In genomic region chr19:4282898-4283553, GRCm38 (mm10) we compare ENCODE assay signal across 8 mouse cellular contexts. TPM values are rescaled to one million over a fixed set of nuclear protein-coding genes. Genes with fewer than 3 reads are reported as not detected.
DNase-seq lines count a peak whose midpoint lies in the region; ATAC-seq and TF ChIP-seq lines count a peak whose summit lies in the region.

TSS of gene Ankrd13d (minus strand) at chr19:4283137.

- H3K4me2 ChIP-seq in heart, embryonic 12.5 days: peak within 1 kb of the TSS; percentile 83
- peak within 1 kb of the TSS; percentile 82 for H3K4me2 ChIP-seq in kidney, postnatal 0 days (ENCODE audit: low read length)

- ATAC-seq in CD4-positive, CD25-positive, alpha-beta regulatory T cell, adult 4 months: peak; percentile 88
- ATAC-seq in erythroid progenitor cell, adult 5-6 weeks (replicated peaks; ENCODE audit: low FRiP score, poor library complexity, severe bottlenecking): peak; percentile 74
- peak; percentile 91 for ATAC-seq in heart, embryonic 12.5 days (ENCODE audit: insufficient number of reproducible peaks, low FRiP score)
- peak; percentile 92 for ATAC-seq in kidney, postnatal 0 days (replicated peaks; ENCODE audit: low FRiP score, low read depth)
- ATAC-seq in monocyte, adult 5-6 weeks (replicated peaks; ENCODE audit: insufficient number of reproducible peaks, low FRiP score, low TSS enrichment, poor library complexity, severe bottlenecking): peak; percentile 90

- peaks cover 28% of the 10 kb centered on the region for H3K36me3 ChIP-seq in heart, embryonic 12.5 days
- H3K36me3 ChIP-seq in kidney, postnatal 0 days (ENCODE audit: insufficient read depth, low read length): peaks cover 26% of the 10 kb centered on the region
- peaks cover 3% of the 10 kb centered on the region; the same call in 1 of the 2 replicates for H3K36me3 ChIP-seq in liver, adult 2 months (ENCODE audit: control insufficient read depth, insufficient read depth, low read length)

- no peaks in the 10 kb centered on the region; the same call in 1 of the 2 replicates for H3K9me3 ChIP-seq in heart, embryonic 12.5 days (replicated peaks)
- H3K9me3 ChIP-seq in kidney, postnatal 0 days (replicated peaks; ENCODE audit: low read length): no peaks in the 10 kb centered on the region

- H3K79me2 ChIP-seq in liver, adult 2 months (ENCODE audit: control insufficient read depth, insufficient read depth, low read length): no peaks in the 10 kb centered on the region

- 0 out of 2 replicates have a peak within 1 kb of the TSS, but pooled peaks have one; percentile 15 for H3K27ac ChIP-seq in brown adipose tissue, adult 24 weeks (replicated peaks; ENCODE audit: low read depth, low read length)
- H3K27ac ChIP-seq in heart, embryonic 12.5 days (ENCODE audit: poor library complexity, severe bottlenecking): no peak within 1 kb of the TSS
- peak within 1 kb of the TSS; percentile 25; the same call in 1 of the 2 replicates for H3K27ac ChIP-seq in kidney, postnatal 0 days
- no peak within 1 kb of the TSS for H3K27ac ChIP-seq in liver, adult 2 months (replicated peaks; ENCODE audit: insufficient read depth, low read depth, low read length)

- under 1% methylated on average over 50 of the region's 50 CpGs for WGBS in heart, embryonic 12.5 days
- WGBS in kidney, postnatal 0 days: under 1% methylated on average over 49 of the region's 50 CpGs
- under 1% methylated on average over 49 of the region's 50 CpGs for WGBS in liver, adult 2 months

- peaks cover 15% of the 10 kb centered on the region for H3K27me3 ChIP-seq in heart, embryonic 12.5 days (replicated peaks)
- H3K27me3 ChIP-seq in kidney, postnatal 0 days (ENCODE audit: insufficient read depth, low read length): no peaks in the 10 kb centered on the region
- no peaks in the 10 kb centered on the region for H3K27me3 ChIP-seq in liver, adult 2 months (ENCODE audit: control insufficient read depth, insufficient read depth, low read length)

- peak; percentile 81 for TF ChIP-seq CTCF in kidney, postnatal 0 days (IDR thresholded peaks at IDR 0.05; ENCODE audit: low read depth)
- peak; percentile 81 for TF ChIP-seq CTCF in liver, adult 2 months (IDR thresholded peaks at IDR 0.05; ENCODE audit: low read depth, low read length)

- no peak for TF ChIP-seq POLR2A in liver, adult 2 months (IDR thresholded peaks at IDR 0.05; ENCODE audit: extremely low read depth, insufficient read depth, low read length)

- peak; percentile 96 for DNase-seq in kidney, postnatal 0 days (ENCODE audit: low spot score)
- peak; percentile 35 for DNase-seq in liver, adult 2 months (ENCODE audit: extremely low read depth, low read depth, low spot score)
- DNase-seq in spleen, postnatal 4 days (ENCODE audit: low spot score in 2 of 2): peak; percentile 90 to 96

- H3K4me3 ChIP-seq in brown adipose tissue, adult 24 weeks (ENCODE audit: insufficient read depth, low read depth, low read length): peak within 1 kb of the TSS; percentile 80
- H3K4me3 ChIP-seq in heart, embryonic 12.5 days: peak within 1 kb of the TSS; percentile 53
- peak within 1 kb of the TSS; percentile 62 for H3K4me3 ChIP-seq in kidney, postnatal 0 days (replicated peaks; ENCODE audit: low read depth, low read length)
- peak within 1 kb of the TSS; percentile 79 for H3K4me3 ChIP-seq in liver, adult 2 months (ENCODE audit: insufficient read depth, low read depth, low read length)

- peak within 1 kb of the TSS; percentile 75 for H3K9ac ChIP-seq in heart, embryonic 12.5 days
- H3K9ac ChIP-seq in kidney, postnatal 0 days (ENCODE audit: low read depth, low read length): peak within 1 kb of the TSS; percentile 67
- H3K9ac ChIP-seq in liver, adult 2 months (ENCODE audit: low read depth, low read length): peak within 1 kb of the TSS; percentile 60

- no peaks in the 10 kb centered on the region for H3K4me1 ChIP-seq in brown adipose tissue, adult 24 weeks (ENCODE audit: control insufficient read depth, insufficient read depth, insufficient read length, low read length)
- H3K4me1 ChIP-seq in heart, embryonic 12.5 days (replicated peaks): no peaks in the 10 kb centered on the region; the same call in 1 of the 2 replicates
- H3K4me1 ChIP-seq in kidney, postnatal 0 days (replicated peaks; ENCODE audit: insufficient read depth, low read length): no peaks in the 10 kb centered on the region
- H3K4me1 ChIP-seq in liver, adult 2 months (ENCODE audit: control insufficient read depth, insufficient read depth, low read length): 0 out of 2 replicates have a peak, but pooled peaks cover 2% of the 10 kb centered on the region

RNA-seq across cellular contexts. Expression of gene Ankrd13d, which starts in this region (rescaled TPM):
- 1 to 10 TPM; 2.4 to 2.5 TPM for polyA plus RNA-seq in CD4-positive, CD25-positive, alpha-beta regulatory T cell, adult 4 months (2017; shearing (Covaris generic))
- polyA plus RNA-seq in brown adipose tissue, adult 24 weeks (2012; ENCODE audit: insufficient read depth, insufficient read length, missing spikeins): 0.87 TPM in 1 of 2 replicates, not detected in the other
- total RNA-seq in erythroid progenitor cell, adult 5-6 weeks (2015; ENCODE audit: low replicate concordance): 0.72 and 1.3 TPM in 2 replicates
- 0.39 TPM in 1 of 2 replicates, not detected in the other for total RNA-seq in erythroid progenitor cell, adult 5-6 weeks (2017; ENCODE audit: low replicate concordance)
- polyA plus RNA-seq in heart, embryonic 12.5 days (2016; fragmentation: Nextera tagmentation; extraction: Ambion mirVana): 1.6 and 2.0 TPM in 2 replicates
- polyA plus RNA-seq in kidney, postnatal 0 days (2015; fragmentation: Nextera tagmentation; extraction: Ambion mirVana): 3.9 and 5.4 TPM in 2 replicates
- total RNA-seq in liver, adult 2 months (2014; rRNA removed): 0.40 and 0.46 TPM in 2 replicates
- 0.27 and 0.60 TPM in 2 replicates for polyA plus RNA-seq in liver, adult 2 months (2012; rRNA removed)
- 2.4 to 21.5 TPM (median 12.0 TPM) in 3 replicates for total RNA-seq in monocyte, adult 5-6 weeks (2017)

Comparison
In these comparisons a context has a peak if more than half of its experiments do, and no peak if none do; other contexts are left out.
1. Peak in DNase-seq, H3K4me3 ChIP-seq and H3K9ac ChIP-seq in liver, adult 2 months; RNA of the gene not detected or under 1 TPM.
2. H3K27ac ChIP-seq: peak in brown adipose tissue, adult 24 weeks (single experiment) and kidney, postnatal 0 days (single experiment); none in heart, embryonic 12.5 days (single experiment) and liver, adult 2 months (single experiment).
3. DNase-seq: peak in every context shown above with its lines; median percentile 96 in kidney, postnatal 0 days; 93 in spleen, postnatal 4 days; 35 in liver, adult 2 months.
4. Peak in every context shown above with its lines, with median percentiles within 50 percentile points of each other: ATAC-seq, H3K4me3 ChIP-seq and H3K9ac ChIP-seq.